Mouse (Mus musculus) left cerebral cortex, adult 18-20 months (tissue): ENCODE measurements at regions not wholly inside any gene's neighbourhood (a gene's known extent, or its start where the extent isn't known, plus 50 kb on each side); places are given as distances from the start of the nearest gene placed in this dataset.

ENCODE experiments used
- DNase-seq, 2 experiments: peaks; one replicate each; pipeline ENCODE4 v3.0.0; 2021 to 2022; ENCODE audit warnings: low spot score in 2 of 2, mixed read lengths in 1 of 2

GRCm38 (mm10) chr2:21267149-21267761 is 61.7 kb downstream of the Thnsl1 start:
- no peak for DNase-seq

- no peak for DNase-seq
Measured at GRCm38 (mm10) chr2:21269989-21270846, 64.7 kb downstream of the Thnsl1 start.

- DNase-seq = no peak
Measured at GRCm38 (mm10) chr2:21273416-21273815, 67.9 kb downstream of the Thnsl1 start.

GRCm38 (mm10) chr2:21275315-21275714 is 69.8 kb downstream of the Thnsl1 start:
- DNase-seq = no peak

- peak; percentile 89 to 95 for DNase-seq
Measured at GRCm38 (mm10) chr2:21280794-21281420, 75.4 kb downstream of the Thnsl1 start.

- no peak for DNase-seq
Measured at GRCm38 (mm10) chr2:21282505-21283200, 77.1 kb downstream of the Thnsl1 start.

DNA sequence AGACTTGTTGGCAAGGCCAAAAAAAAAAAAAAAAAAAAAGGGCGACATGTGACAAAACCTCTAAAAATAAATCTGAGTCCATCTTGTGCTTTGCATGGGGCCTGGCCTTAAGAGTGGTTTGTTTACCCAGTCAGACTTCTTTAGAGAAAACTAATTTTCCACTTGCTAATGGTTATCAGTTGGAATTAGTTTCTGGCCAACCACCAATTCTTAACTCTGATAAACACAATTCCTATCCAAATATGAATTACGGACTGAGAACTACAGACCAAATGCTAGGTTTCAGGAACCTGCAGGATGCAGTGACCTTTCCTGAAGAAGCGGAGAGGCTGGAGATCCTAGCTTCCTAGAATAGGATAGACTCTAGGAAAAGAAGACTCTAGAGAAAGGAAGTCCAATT is 79.4 kb downstream of the Thnsl1 start:
- DNase-seq = no peak

DNA sequence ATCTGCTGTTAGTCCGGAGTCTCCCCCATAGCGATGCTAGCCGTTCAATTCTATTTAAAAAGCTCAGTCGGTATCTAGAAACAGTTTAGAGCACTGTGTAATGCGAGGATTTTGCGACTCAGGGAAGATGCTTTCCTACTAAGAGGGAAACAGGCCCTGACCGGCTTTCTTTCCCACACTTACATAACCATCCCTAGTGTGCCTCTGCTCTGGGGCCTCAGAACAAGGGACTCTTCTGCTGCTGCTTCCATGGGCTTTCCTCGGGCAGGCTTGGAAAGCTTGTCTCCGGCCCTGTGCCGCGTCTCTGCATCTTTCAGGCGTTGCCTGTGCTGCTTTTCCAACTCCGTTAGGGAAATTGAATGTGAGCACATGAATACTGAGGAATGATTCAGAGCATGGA is 79.6 kb upstream of the Gpr158 start:
- peak; percentile 24 to 27 for DNase-seq

DNA sequence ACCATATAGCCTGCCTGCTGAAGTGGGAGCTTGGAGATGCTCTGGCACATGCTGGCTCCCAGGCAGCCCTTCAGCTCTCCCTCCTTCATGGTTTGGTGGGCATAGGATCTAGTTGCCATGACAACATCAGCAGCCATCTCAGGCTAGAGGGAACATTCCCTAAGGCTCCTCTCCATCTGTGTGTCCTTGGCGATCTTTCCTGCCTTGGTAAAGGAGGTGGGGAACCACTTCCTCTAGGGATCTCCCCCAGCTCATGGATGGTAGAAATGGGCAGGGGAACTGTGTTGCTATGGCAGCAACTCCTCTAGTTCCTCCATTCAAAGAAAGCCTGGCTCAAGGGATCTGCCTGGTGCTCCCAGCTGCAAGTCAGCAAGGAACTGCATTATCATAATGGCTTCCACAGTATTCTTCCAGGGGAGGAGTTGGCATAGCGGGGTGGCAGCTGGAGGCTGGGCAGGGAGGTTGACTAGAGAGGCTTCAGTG is 74.6 kb upstream of the Gpr158 start:
- no peak for DNase-seq

DNA sequence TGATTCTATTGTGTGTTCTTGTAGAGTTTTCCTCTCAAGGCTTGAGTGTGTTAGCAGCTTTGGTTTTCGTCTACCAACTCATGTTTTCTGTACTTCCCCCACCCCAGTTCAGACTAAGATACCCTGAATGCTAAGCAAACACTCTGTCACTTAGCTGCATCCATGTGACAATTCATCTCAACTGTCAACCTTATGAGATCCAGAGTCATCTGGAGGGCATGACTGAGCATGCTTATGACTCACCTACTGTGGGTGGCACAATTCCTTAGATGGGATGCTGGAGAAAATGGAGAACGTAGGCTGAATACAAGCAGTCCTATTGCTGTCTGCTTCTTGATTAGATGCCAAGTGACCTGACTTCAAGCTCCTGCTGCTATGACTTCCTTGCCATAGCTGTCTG is 73.3 kb upstream of the Gpr158 start:
- no peak for DNase-seq

- DNase-seq = no peak
Measured at GRCm38 (mm10) chr2:21299681-21300080, 67.7 kb upstream of the Gpr158 start.
